Mouse (Mus musculus) large intestine, adult 2 months (tissue): ENCODE measurements around the gene Efna5. TPM values are rescaled to one million over a fixed set of nuclear protein-coding genes. Genes with fewer than 3 reads are reported as not detected.

Experiments
- DNase-seq: peaks from one replicate; pipeline ENCODE4 v3.0.0-alpha.2; 2012; ENCODE audit warnings: low read depth, low spot score
- WGBS: fragments of 180-500 bp; shearing (Covaris S2); methylation state at CpG from one replicate; pipeline ENCODE4 v1.1.7; 2018; 5-methylcytosine and 5-hydroxymethylcytosine counted together
- polyA plus RNA-seq: library from polyadenylated mRNA; depleted of rRNA; stranded (reverse); fragments of >200 nt; gene quantifications from 2 replicates; pipeline ENCODE4 v1.2.3, GENCODE M21; 2012

Efna5 gene
- polyA plus RNA-seq, 1 experiment: 0.88 TPM

- WGBS: 27% methylated on average over 12 of the region's 12 CpGs
- no peak for DNase-seq
These were observed 18.7 kb downstream of the Efna5 start for GRCm38 (mm10) chr17:62862298-62862999.

- WGBS: 65% methylated on average over 8 of the region's 8 CpGs
- DNase-seq: no peak
These were observed 23.8 kb downstream of the Efna5 start for GRCm38 (mm10) chr17:62857275-62857674.

- WGBS: 55% methylated on average over 6 of the region's 6 CpGs
- no peak for DNase-seq
These were observed 27.4 kb downstream of the Efna5 start for GRCm38 (mm10) chr17:62853741-62854140.

GRCm38 (mm10) chr17:62852822-62853608 lies 28.1 kb downstream of the Efna5 start:
- WGBS: 16% methylated on average over 3 of the region's 3 CpGs

GRCm38 (mm10) chr17:62851268-62851667 lies 29.8 kb downstream of the Efna5 start:
- DNase-seq: no peak
- 62% methylated on average over 7 of the region's 7 CpGs for WGBS

More at GRCm38 (mm10) chr17:62852822-62853608, 28.1 kb downstream of the Efna5 start:
- no peak for DNase-seq

GRCm38 (mm10) chr17:62850603-62851002 lies 30.5 kb downstream of the Efna5 start:
- DNase-seq: no peak
- WGBS: 69% methylated on average over 3 of the region's 3 CpGs

- DNase-seq: no peak
- 85% methylated on average over 6 of the region's 6 CpGs for WGBS
These were observed 31.4 kb downstream of the Efna5 start for GRCm38 (mm10) chr17:62849676-62850075.

GRCm38 (mm10) chr17:62845656-62846055 lies 35.5 kb downstream of the Efna5 start:
- DNase-seq: no peak
- 87% methylated on average over 5 of the region's 5 CpGs for WGBS

GRCm38 (mm10) chr17:62844329-62844728 lies 36.8 kb downstream of the Efna5 start:
- 76% methylated on average over 5 of the region's 5 CpGs for WGBS
- no peak for DNase-seq

- DNase-seq: no peak
- 36% methylated on average over 7 of the region's 7 CpGs for WGBS
These were observed 43.8 kb downstream of the Efna5 start for GRCm38 (mm10) chr17:62837336-62837735.

GRCm38 (mm10) chr17:62836598-62837106 lies 44.5 kb downstream of the Efna5 start:
- WGBS: 73% methylated on average over 6 of the region's 6 CpGs
- DNase-seq: no peak

GRCm38 (mm10) chr17:62832550-62833127 lies 48.5 kb downstream of the Efna5 start:
- 82% methylated on average over 16 of the region's 16 CpGs for WGBS
- no peak for DNase-seq

- no peak for DNase-seq
- 78% methylated on average over 6 of the region's 6 CpGs for WGBS
These were observed 53.6 kb downstream of the Efna5 start for GRCm38 (mm10) chr17:62827549-62827948.

GRCm38 (mm10) chr17:62821219-62821618 lies 59.9 kb downstream of the Efna5 start:
- 90% methylated on average over 11 of the region's 11 CpGs for WGBS
- DNase-seq: no peak

GRCm38 (mm10) chr17:62819931-62820330 lies 61.2 kb downstream of the Efna5 start:
- DNase-seq: no peak
- WGBS: 86% methylated on average over 5 of the region's 5 CpGs

GRCm38 (mm10) chr17:62818821-62819220 lies 62.3 kb downstream of the Efna5 start:
- WGBS: 31% methylated on average over 8 of the region's 8 CpGs
- DNase-seq: no peak

GRCm38 (mm10) chr17:62818337-62818736 lies 62.8 kb downstream of the Efna5 start:
- no peak for DNase-seq
- WGBS: 58% methylated on average over 2 of the region's 2 CpGs

- no peak for DNase-seq
- 63% methylated on average over 10 of the region's 10 CpGs for WGBS
These were observed 64.2 kb downstream of the Efna5 start for GRCm38 (mm10) chr17:62816879-62817278.

GRCm38 (mm10) chr17:62813461-62813860 lies 67.7 kb downstream of the Efna5 start:
- no peak for DNase-seq
- 80% methylated on average over 6 of the region's 6 CpGs for WGBS

- DNase-seq: no peak
- WGBS: 83% methylated on average over 4 of the region's 4 CpGs
These were observed 73.2 kb downstream of the Efna5 start for GRCm38 (mm10) chr17:62807891-62808290.
